Mouse (Mus musculus) heart, adult 8-10 months (tissue): ENCODE data around the gene Mdp1. TPM values are rescaled to one million over a fixed set of nuclear protein-coding genes. Genes with fewer than 3 reads are reported as not detected.

ENCODE experiments used
- DNase-seq: peaks from one replicate; pipeline ENCODE4 v3.0.0; 2022; ENCODE audit warnings: low spot score
- total RNA-seq, 4 experiments: library from RNA; stranded (reverse); gene quantifications; 2 replicates each; pipeline ENCODE4 v1.2.4; 2022

Mdp1 gene
- total RNA-seq, 4 experiments from 2014 or later, result 46.2 to 64.1 (median 52.7) TPM

DNA sequence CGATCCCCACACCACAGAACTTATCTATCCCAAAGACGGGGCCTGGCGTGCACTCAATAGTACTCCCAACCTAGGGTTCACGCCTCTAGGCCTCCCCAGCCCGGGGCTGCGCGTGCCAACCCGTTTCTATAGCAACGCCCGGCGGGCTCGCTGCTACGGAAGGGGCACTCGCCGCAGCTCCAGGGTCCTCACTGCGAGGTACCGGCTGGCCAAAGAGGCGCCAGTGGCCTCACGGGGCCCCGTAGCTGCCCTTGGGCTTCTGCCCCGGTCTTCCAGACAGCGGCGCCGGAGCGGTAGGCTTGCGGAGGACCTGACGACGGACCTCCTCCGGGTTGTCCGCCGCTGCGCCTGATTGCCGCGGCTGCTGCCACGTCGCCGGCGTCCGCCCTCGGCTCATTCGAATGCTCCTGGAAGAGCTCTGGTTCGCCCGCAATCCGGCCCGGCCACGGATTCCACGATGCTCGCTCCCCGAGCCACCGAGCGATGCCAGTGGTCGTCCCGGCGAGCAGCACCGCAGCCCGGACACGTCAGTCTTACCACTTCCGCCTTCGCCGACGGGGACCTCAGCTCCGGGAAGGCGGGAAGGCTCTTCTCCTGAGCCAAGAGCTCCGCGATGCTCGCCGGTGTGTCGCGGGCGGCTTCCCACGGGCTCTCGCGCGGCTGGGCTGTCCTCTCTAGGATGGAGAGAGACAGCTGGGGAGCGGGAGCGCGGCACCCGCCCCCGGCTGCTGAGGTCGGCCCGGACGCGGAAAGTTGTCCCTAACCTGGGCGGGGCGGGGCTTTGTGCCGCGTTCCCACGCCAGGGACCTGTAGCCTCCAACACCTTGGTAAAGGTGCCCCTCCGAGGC, 17.0 kb downstream of the Mdp1 start, which contains the start of gene Tm9sf1:
TSS of gene Tm9sf1 (minus strand) at position 747 of the 848 bp plus-strand sequence.
- DNase-seq, result peak; percentile 86

DNA sequence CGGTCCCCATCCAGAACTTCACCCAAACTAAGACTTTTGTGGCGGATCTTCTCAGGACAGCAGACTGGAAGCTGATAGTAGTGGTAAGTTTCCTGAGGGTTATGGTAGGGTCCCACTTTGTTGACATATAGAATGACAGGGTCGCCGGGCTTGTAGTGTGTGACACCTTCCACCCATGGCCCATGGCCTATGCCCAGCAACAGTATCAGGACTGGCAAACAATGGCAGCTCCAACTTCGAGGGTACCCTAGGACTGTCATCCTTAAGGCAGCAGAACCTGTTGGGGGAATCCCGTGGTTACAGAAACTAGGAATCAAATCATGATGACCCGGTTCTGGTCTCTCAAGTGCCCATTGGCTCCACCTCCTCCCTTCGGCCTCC, 17.6 kb downstream of the Mdp1 start:
- no peak for DNase-seq

DNA sequence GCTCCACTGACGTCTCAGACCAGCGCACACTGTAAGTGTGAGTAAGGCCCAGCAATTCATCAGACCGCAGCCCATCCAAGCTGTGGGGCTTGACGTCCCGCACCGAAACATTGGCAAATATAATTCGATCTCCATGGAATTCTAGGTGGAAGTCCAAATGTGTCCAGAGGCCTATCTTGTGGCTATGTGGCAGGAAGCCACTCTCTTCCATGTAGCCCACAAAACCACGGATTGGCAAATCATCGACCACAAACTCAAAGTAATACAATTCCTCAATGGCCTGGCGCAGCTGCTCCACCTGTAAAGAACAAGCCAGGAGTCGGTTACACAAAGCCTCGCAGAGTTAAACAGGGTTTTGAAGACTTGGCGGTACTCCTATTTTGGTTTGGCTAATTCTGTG, 19.0 kb downstream of the Mdp1 start:
- DNase-seq, result no peak

DNA sequence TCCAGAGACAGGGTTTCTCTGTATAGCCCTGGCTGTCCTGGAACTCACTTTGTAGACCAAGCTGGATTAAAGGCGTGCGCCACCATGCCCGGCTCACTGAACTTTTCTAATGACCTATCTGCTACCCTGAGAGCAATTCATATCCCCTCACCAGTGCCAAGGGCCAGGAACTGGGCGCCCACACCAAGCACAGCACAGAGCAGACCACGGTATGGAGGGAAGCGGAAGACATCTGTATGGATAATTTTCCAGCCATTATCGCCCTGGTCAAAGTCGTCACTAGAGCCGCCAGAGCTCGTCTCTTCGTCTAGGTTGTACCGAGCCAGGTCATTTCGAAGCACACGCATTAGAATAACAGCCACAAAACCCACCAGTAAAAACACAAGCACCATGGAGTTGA, 19.5 kb downstream of the Mdp1 start:
- no peak for DNase-seq

DNA sequence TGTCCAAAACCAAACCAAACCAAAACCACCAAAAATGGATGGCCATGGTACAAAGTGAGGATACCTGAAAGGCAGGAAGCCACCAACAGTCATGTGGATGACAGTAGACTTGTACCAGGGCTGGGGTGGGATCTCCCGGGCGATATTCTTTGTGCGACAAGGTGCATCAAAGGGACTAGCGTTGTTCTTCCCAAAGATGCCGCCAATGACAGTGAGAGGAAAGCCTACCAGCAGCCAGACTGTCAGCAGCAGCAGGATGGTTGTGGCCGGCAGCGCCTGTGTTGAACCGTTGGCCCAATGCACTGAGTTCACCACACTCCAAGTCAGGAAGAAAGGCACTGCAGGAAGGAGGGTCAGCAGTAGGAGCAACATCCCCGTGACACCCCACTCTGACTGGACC, 22.5 kb downstream of the Mdp1 start, which contains the start of gene Gm49378:
TSS of gene Gm49378 (minus strand) at position 101 of the 400 bp plus-strand sequence.
- DNase-seq, result no peak

DNA sequence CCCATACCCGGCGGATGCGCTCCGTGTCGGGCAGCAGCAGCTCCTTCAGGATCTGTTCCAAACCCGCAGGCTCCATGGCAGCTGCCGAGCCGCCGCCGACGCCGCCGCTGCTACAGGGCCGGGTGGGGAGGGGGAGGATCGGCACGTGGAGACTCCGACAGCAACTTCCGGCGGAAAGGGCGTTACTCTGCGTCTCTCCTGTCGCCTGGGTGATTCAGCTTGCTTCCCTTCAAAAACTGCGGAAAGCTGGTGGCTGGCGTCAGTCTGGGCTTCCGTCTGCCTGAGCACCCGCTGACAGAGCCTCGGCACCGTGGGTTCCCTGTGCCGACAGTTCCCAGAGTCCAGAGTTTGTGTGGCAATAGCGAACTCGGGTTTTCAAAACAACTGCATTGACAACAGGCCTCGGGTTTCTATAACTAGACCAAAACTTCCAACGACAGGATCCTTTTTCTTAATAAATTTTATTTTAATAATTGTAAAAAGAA, 24.7 kb downstream of the Mdp1 start, which contains the start of gene Ipo4:
TSS of gene Ipo4 (minus strand) at position 435 of the 485 bp plus-strand sequence.
- peak; percentile 93 for DNase-seq

DNA sequence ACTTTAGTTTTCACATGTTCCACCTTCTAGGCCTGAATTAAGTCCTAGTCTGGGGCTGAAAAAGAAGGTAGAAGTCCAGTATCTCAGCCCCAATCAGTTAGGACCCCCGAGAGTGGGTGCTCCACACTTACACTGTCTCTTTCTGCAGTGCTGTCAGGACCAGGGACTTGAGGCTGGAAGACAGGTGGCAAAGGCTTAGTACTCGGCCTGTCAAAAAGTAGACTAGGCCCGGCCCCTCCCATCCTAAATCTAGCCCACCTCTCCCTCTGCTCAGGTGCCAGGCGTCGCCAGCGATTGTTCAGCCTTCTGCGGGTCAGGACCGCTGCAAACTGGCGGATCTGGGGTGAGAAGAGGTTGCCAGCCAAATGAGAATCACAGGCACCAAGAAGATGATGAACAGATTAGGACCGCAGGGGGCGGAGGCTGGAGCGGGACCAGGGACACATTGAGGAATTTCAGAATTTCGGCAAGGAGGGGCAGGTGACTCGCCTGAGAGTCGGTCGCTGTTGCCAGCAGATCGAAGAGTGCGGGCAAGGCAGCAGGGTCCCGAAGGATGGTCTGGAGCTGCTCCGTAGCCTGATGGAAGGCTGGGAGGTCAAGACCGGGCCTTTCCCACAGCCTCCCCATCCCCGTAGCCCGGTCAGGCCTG, 25.3 kb downstream of the Mdp1 start:
- no peak for DNase-seq

DNA sequence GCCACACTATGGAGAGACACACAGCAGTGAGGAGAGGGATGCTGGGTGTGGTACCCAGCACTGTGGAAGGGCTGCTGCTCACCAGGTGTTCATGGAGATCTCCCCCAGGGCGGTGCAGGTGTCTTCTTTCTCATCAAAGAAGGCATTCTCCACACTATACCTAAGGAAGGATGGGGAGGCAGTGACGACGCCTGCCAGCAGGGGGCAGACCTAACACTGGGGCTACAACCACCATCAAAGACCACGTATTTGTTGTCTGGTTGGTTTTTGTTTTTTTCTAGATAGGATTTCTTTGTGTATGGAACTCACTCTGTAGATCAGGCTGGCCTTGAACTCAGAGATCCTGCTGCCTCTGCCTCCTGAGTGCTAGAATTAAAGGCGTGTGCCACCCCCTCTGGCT, 31.0 kb downstream of the Mdp1 start:
- DNase-seq, result peak; percentile 45

DNA sequence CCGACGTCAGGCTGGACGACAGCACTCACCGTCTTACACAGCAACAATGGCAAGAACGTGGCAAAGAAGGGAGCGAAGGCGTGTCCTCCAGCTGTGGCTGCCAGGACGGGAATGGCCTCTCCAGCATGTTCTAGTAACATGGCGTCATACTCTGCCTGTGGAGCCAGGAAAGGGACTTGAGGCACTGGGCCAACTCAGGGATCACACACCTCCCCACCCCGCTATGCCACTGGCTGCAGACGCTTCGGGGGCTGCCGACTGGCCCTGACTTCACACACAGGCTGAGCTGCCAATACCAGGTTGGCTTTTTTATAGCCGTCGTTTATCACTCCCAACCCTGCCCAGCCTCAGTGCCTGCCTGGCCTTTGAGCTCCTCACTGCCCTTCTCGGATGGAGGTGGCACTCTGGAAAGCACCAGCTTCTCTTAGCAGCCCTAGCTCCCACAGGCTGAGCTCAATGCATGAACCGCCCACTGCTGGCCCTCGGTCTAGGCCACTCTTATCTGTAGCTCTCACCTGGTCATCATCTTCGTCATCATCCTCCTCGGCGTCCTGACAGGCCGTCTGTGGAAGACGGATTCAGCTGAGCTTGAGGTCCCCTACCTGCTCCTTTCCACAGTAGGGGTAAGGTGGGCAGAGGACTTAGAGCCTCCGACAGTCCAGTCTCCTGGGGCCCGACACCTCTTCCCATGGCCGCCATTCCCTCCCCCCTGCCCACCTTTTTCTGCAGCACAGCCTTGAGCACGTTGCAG, 32.1 kb downstream of the Mdp1 start:
- no peak for DNase-seq

DNA sequence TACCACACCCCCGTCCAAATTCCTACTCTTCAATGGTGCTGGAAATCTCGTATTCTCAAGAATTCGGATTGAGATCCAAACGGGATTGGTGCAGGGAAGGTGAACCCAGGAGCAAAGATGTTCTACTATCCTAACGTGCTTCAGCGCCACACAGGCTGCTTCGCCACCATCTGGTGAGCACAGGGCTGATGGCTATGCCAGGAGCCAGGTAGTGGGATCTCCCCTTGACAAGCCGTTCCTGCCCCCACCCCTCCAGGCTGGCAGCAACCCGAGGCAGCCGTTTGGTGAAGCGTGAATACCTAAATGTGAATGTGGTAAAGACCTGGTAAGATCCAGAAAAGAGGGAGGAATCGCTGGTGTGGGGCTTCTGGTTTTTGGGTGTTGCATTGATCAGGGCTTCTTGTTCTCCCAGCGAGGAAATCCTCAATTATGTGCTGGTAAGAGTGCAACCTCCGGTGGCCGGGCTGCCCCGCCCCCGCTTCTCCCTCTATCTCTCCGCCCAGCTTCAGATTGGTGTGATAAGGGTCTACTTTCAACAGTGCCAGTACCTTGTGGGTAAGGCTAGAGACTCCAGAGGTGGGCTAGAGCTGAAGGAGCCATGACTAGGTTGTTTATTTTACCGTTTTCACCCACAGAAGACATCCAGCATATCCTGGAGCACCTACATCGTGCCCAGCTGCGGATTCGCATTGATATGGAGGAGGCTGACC, 41.7 kb downstream of the Mdp1 start:
- no peak for DNase-seq

DNA sequence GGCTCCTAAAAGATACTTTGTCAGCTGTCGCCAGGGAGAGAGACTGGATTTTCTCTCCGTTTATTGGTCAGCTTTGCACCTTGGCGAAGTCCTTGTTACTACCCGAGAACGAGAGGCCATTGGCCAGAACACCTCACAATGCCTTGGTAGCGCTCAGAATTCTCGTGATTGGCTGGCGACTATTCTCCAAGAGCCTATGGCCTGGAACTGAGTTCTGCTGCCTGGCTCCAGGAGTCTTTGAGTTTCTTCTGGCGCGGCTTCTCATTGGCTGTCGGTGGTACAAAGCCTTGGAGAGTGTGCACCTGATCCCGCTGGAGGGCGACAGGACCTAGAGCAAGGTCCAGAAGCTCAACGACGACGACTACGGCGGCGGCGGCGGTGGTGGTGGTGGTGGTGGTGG, 42.5 kb downstream of the Mdp1 start, which contains the start of gene Rec8:
TSS of gene Rec8 (plus strand) at position 216 of the 400 bp plus-strand sequence.
- no peak for DNase-seq

DNA sequence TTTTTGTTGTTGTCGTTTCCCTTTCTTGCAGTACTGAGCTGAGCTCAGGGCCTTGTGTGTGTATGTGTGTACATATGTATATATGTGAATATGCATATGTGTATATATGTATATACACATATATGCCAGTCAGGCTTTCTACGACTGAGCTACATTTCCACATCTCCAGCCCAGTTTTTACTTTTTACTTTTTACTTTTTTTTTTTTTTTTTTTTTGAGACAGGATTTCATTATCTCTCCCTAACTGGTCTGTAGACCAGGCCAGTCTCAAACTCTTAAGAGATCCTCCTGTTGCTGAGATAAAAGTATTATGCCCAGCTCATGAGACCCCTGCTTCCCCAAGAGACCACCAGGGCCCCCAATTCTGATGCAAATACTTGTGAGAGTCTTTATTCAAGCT, 43.5 kb downstream of the Mdp1 start:
- no peak for DNase-seq

DNA sequence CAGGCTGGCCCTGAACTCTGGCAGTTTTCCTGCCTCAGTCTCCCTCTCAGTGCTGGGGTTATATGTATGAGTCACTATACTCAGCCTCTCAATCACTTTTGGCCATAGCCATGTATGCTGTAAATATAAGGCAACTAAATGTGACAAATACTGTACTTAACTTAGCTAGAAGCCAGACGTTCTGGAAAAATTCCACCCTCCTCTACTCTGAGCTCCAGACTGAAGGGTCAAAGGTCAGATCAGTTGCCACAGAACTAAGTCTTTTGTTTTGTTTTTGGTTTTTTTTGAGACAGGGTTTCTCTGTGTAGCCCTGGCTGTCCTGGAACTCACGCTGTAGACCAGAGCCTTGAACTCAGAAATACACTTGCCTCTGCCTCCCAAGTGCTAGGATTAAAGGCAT, 44.4 kb downstream of the Mdp1 start:
- DNase-seq, result no peak

DNA sequence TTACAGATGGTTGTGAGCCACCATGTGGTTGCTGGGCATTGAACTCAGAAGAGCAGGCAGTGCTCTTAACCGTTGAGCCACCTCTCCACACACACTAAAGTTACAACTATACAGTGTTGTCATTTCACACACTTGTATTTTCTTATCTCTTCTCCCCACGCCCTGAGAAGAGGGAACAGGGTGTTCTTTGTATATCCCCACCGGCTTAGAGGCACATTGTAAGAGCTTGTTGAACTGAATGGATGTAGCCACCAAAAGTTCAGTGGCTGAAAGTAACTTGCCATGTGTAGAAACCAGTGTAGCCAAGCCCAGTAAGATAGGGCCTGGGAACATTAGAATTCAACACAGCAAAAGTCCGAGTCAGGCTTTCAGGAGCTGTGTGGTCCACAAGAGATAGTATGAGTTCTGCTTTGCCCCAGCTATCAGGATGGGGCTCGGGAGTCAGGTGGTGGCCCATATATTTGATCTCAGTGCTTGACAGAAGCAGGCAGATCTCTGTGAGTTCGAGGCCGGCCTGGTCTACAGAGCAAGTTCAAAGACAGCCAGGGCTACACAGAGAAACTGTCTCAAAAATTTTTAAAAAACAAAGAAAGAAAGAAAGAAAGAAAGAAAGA, 45.6 kb downstream of the Mdp1 start:
- DNase-seq, result no peak

DNA sequence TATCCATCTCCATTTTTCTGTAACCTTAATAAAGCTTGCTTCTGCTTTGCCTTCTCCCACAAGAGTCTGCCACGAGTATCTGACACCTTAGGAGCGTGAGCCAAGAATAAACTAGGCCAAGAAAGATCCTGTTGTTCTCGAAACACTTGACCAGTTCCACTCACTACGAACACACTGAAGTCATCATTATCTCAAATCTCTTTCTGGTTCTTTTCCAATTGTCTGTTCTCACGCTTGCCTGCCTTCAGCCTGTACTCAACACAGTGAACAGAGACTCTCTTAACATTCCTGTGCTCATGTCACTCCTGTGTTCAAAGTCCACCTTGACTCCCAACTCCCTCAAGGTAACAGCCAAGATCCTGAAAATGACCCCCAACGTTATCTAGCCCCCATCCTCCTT, 47.0 kb downstream of the Mdp1 start:
- DNase-seq, result no peak

DNA sequence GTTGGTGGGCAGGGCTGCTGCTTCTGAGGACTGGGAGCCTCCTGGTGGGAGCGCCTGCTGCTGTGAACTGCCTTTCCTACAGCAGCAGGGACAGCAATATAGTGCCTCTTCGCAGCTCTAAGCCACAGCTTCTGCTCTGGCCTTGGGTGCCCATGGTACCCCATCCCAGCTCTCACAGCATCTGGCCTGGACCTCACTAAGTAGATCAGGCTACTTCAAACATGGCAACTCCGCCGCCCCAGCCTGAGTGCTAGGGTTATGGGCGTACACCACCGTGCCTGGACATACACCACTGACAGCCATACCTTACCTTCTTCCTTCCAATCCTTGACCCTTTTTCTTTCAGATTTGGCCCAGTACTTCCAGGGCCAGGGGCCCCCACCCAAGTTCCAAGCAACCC, 52.0 kb downstream of the Mdp1 start:
- no peak for DNase-seq

Other genes with a start within 250 kb of the Mdp1 start
- gene Dhrs4, start 181.8 kb downstream of the Mdp1 start, total RNA-seq, result 100 to 1,000 TPM; 132 to 160 (median 146) TPM
- 1 to 10 TPM; 2.4 to 3.6 (median 2.4) TPM for gene Carmil3, start 169.9 kb downstream of the Mdp1 start, total RNA-seq
- under 1 TPM in 1 of 4 experiments, not detected in 3; 0.12 TPM for gene Cpne6, start 150.1 kb downstream of the Mdp1 start, total RNA-seq
- not detected for gene Nrl, start 135.5 kb downstream of the Mdp1 start, total RNA-seq
- gene Pck2, start 120.2 kb downstream of the Mdp1 start, total RNA-seq, result 10 to 100 TPM in 2 of 4 experiments, 1 to 10 TPM in 2; 6.6 to 12.5 (median 9.3) TPM
- gene Dcaf11, start 100.5 kb downstream of the Mdp1 start, total RNA-seq, result 100 to 1,000 TPM; 161 to 180 (median 166) TPM
- not detected for gene A730061H03Rik, start 100.1 kb downstream of the Mdp1 start, total RNA-seq
- 100 to 1,000 TPM; 165 to 203 (median 175) TPM for gene Fitm1, start 84.9 kb downstream of the Mdp1 start, total RNA-seq
- gene Psme1, start 82.4 kb downstream of the Mdp1 start, total RNA-seq, result 100 to 1,000 TPM; 273 to 297 (median 284) TPM
- 10 to 100 TPM; 65.0 to 75.0 (median 68.2) TPM for gene Emc9, start 75.2 kb downstream of the Mdp1 start, total RNA-seq
- 100 to 1,000 TPM in 3 of 4 experiments, 10 to 100 TPM in 1; 92.6 to 112 (median 108) TPM for gene Psme2, start 69.4 kb downstream of the Mdp1 start, total RNA-seq
- 10 to 100 TPM; 23.9 to 29.1 (median 26.9) TPM for gene Rnf31, start 68.8 kb downstream of the Mdp1 start, total RNA-seq
- gene Irf9, start 56.9 kb downstream of the Mdp1 start, total RNA-seq, result 1 to 10 TPM; 7.2 to 8.9 (median 8.4) TPM
- 1 to 10 TPM in 1 of 4 experiments, under 1 TPM in 3; 0.53 to 1.4 (median 0.67) TPM for gene Rec8, start 42.5 kb downstream of the Mdp1 start, total RNA-seq
- gene Ipo4, start 24.6 kb downstream of the Mdp1 start, total RNA-seq, result 10 to 100 TPM; 58.2 to 75.2 (median 71.6) TPM
- 1 to 10 TPM; 1.6 to 3.3 (median 2.6) TPM for gene Gm49378, start 22.6 kb downstream of the Mdp1 start, total RNA-seq
- 10 to 100 TPM; 38.9 to 44.2 (median 40.8) TPM for gene Tm9sf1, start 16.7 kb downstream of the Mdp1 start, total RNA-seq
- gene Tssk4, start 10.3 kb downstream of the Mdp1 start, total RNA-seq, result under 1 TPM; 0.44 to 0.88 (median 0.52) TPM
- 10 to 100 TPM in 1 of 4 experiments, 1 to 10 TPM in 3; 7.8 to 11.2 (median 8.9) TPM for gene Gmpr2, start 11.4 kb upstream of the Mdp1 start, total RNA-seq
- 100 to 1,000 TPM; 245 to 279 (median 255) TPM for gene Nedd8, start 11.6 kb upstream of the Mdp1 start, total RNA-seq
- 10 to 100 TPM; 11.1 to 15.2 (median 13.3) TPM for gene Tinf2, start 21.3 kb upstream of the Mdp1 start, total RNA-seq
- gene Tgm1, start 53.4 kb upstream of the Mdp1 start, total RNA-seq, result under 1 TPM; 0.16 to 0.43 (median 0.27) TPM
- gene Rabggta, start 61.8 kb upstream of the Mdp1 start, total RNA-seq, result 10 to 100 TPM; 13.3 to 14.6 (median 14.5) TPM
- 10 to 100 TPM; 38.3 to 46.8 (median 43.2) TPM for gene Dhrs1, start 85.2 kb upstream of the Mdp1 start, total RNA-seq
- gene Nop9, start 85.2 kb upstream of the Mdp1 start, total RNA-seq, result 10 to 100 TPM in 3 of 4 experiments, 1 to 10 TPM in 1; 9.6 to 13.2 (median 11.0) TPM
- 1 to 10 TPM in 3 of 4 experiments, under 1 TPM in 1; 0.95 to 1.9 (median 1.4) TPM for gene Cideb, start 98.0 kb upstream of the Mdp1 start, total RNA-seq
- under 1 TPM; 0.06 to 0.19 (median 0.13) TPM for gene Ltb4r2, start 100.9 kb upstream of the Mdp1 start, total RNA-seq
- under 1 TPM in 3 of 4 experiments, not detected in 1; 0.19 to 0.49 (median 0.26) TPM for gene Ltb4r1, start 105.5 kb upstream of the Mdp1 start, total RNA-seq
- gene Adcy4, start 123.6 kb upstream of the Mdp1 start, total RNA-seq, result 10 to 100 TPM; 13.0 to 22.0 (median 16.4) TPM
- gene Ripk3, start 128.4 kb upstream of the Mdp1 start, total RNA-seq, result 1 to 10 TPM; 2.2 to 6.2 (median 3.4) TPM
- 1 to 10 TPM; 3.3 to 4.2 (median 3.7) TPM for gene Nfatc4, start 162.6 kb upstream of the Mdp1 start, total RNA-seq
- 10 to 100 TPM in 1 of 4 experiments, 1 to 10 TPM in 3; 4.4 to 11.5 (median 6.2) TPM for gene Nynrin, start 193.5 kb upstream of the Mdp1 start, total RNA-seq
- gene Cbln3, start 223.9 kb upstream of the Mdp1 start, total RNA-seq, result under 1 TPM in 1 of 4 experiments, not detected in 3; 0.06 TPM
- gene Khnyn, start 224.4 kb upstream of the Mdp1 start, total RNA-seq, result 10 to 100 TPM in 2 of 4 experiments, 1 to 10 TPM in 2; 8.1 to 11.7 (median 10.3) TPM
- 100 to 1,000 TPM; 120 to 148 (median 130) TPM for gene Sdr39u1, start 239.8 kb upstream of the Mdp1 start, total RNA-seq